Mouse (Mus musculus) right cerebral cortex, adult 18-20 months (tissue): Measurements from ENCODE around the gene Polr1e.
"Not testable (repeated sequence)": the region's sequence is repeated elsewhere in the genome, so short reads cannot be mapped to it uniquely, and the experiment has no call there.

Experiments used
- DNase-seq: peaks from one replicate; pipeline ENCODE4 v3.0.0; 2022; ENCODE audit warnings: mixed read lengths

Polr1e gene

GRCm38 (mm10) chr4:45064577-45064976 is 46.2 kb downstream of the Polr1e start:
- no peak for DNase-seq

GRCm38 (mm10) chr4:45066036-45066730 is 47.8 kb downstream of the Polr1e start:
- no peak for DNase-seq

DNA sequence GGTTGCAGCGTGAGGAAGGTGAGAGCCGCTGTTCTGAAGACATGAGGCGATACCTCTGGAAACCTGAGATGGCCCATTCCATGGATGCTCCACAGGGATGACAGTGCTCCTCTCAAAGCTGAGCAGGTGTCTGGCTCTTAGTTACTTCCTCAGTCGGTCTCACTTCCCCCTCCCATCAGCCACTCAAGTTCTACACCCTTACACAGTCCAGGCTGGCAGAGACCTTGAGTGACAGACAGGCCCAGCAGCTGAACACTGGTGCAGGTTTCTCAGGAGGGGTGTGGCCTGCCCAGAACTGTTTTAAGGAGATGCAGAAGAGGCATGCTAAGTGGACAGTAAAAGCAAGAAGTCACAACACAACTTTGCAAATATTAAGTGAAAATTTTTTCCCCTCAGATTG is 49.4 kb downstream of the Polr1e start:
- no peak for DNase-seq

GRCm38 (mm10) chr4:45072261-45072973 is 54.0 kb downstream of the Polr1e start:
- no peak for DNase-seq

GRCm38 (mm10) chr4:45073544-45073943 is 55.2 kb downstream of the Polr1e start:
- DNase-seq = no peak

- DNase-seq = not testable (repeated sequence)
These were observed 62.7 kb downstream of the Polr1e start for GRCm38 (mm10) chr4:45081041-45081440.

DNA sequence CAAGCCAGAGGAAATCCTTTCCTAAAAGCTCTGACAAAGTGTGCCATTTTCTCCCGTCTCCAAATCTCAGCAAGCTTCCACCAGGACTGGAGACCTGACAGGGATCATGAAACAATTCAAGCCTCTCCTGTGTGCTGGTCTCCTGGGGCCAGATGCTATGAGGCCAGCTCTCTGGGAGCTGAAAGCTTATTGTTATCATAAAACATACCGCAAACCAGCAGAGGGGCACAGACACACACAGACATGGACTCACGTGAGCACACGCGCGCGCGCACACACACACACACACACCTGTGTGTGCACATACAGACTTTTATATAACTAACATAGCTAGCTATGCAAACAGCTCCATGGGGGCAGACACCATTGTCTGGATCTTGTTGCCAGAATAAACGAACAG is 64.6 kb downstream of the Polr1e start:
- DNase-seq = no peak

GRCm38 (mm10) chr4:45083487-45083886 is 65.1 kb downstream of the Polr1e start:
- no peak for DNase-seq

DNA sequence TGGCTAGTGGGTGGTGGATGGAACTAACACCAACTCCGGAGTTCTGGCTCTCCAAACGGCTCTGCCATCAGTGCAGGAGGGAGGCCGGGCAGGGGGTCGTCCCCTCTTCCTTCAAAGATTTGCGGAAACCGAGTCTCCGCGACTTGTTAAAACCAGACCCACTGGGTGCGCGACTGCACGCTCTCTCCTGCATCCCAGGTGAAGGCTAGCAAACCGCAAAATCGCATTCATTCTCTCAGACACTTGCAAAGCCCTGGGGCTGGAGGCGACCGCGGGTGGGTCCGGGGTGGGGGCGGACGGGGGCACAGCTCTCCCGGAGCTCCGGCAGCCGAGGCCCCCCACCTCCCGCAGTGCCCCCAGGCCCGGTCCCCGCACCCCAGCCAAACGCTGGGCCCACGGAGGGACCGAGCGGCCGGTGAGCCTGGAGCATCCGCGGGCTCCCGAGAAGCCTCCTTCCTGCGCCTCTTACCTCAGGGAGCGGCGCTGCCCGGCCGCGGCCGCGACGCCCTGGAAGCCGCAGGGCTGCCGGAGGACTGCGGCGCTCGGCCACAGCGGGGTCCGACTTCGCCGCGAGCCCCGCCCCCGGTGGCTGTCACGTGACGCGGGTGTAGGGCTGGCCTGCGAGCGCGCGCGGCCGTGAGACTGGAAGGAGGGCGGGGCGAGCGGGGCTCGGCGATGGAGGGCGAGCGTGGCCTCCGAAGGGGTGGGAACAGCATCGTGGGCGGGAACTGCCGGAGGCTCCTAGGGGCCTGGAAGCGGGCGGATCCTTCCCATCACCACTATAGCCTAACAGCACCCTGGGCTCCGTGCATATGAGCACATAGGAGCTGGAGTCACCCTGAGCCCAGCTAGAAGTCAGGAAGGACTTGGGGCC is 65.9 kb downstream of the Polr1e start, which contains the start of gene Fbxo10:
Fbxo10 (minus strand) TSS at position 584 of the 874 bp plus-strand sequence.
- peak; percentile 94 for DNase-seq

DNA sequence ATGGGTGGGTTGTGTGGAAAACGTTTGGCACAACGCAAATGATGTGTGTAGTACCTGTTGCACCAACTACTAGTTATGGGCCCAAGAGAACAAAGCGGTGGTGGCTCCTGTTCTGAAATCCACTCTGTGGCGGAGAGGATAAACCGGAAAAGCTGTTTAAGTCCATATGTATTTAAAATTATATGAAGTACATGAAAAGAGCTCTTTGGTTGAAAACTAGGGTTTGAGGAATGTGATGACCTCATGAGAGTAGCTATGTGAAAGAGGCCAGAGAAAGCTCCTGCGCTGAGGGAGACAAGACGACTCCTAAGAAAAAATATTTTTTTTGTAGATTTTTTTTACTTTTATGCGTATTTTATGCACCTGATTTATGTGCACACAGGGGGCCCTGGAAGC is 66.5 kb downstream of the Polr1e start:
- DNase-seq = no peak
